Mouse (Mus musculus): ENCODE results near the gene Ovgp1. TPM values are rescaled to one million over a fixed set of nuclear protein-coding genes. Genes with fewer than 3 reads are reported as not detected.
"Not testable (repeated sequence)": the region's sequence is repeated elsewhere in the genome, so short reads cannot be mapped to it uniquely, and the experiment has no call there.

Gene Ovgp1
- total and polyA plus RNA-seq, 3 experiments, result 0.38 to 1.1 (median 0.77) TPM

DNA sequence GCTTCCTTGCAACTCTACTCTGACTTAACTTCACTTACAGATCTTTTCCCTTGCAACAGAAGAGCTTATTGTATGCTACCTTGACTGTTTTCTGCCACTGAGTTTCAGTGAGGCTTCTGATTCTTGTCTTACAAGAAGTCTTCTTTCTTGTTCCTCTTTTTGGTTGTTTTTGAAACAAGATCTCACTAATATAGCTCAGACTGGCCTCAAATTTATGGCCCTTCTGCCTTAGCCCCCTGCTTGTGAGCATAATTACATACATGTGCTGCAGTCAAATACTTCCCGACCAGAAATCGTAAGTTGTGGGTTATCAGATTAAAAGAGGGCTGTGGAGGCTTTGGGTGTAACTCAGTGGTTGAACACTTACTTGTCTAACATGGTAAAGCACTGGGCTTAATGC, 21.2 kb downstream of the Ovgp1 start:
- no peak for DNase-seq

DNA sequence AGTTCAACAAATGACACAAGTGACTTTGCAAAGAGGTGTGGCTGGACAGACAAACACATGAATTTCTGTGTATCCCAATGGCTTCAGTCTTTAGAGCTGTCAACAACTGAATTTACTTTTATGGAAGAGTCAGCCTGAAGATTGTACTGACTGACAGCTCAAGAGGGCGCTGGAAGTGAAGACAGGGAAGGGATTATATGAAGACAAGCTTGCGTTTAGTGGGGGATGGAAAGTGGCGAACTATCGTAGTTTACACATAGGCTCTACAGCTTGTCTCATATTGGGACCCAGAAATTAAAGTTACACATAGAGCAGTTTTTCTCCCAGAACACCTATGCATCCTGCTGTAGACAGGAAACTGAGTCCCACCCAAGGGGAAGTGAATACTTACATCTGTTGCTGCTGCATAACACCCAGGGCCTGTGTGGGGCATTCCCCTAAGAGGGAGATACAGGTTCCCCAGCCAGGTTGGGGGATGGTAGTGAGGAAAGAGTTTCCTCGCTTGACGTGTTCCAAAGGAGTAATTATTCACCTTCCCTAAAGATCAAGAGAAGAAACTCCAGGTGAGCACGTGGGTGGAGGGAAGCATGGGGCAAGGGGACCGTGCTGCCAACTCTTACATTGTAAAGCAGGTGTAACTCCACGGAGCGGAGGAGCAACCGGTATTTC, 27.3 kb downstream of the Ovgp1 start:
- DNase-seq, result no peak

DNA sequence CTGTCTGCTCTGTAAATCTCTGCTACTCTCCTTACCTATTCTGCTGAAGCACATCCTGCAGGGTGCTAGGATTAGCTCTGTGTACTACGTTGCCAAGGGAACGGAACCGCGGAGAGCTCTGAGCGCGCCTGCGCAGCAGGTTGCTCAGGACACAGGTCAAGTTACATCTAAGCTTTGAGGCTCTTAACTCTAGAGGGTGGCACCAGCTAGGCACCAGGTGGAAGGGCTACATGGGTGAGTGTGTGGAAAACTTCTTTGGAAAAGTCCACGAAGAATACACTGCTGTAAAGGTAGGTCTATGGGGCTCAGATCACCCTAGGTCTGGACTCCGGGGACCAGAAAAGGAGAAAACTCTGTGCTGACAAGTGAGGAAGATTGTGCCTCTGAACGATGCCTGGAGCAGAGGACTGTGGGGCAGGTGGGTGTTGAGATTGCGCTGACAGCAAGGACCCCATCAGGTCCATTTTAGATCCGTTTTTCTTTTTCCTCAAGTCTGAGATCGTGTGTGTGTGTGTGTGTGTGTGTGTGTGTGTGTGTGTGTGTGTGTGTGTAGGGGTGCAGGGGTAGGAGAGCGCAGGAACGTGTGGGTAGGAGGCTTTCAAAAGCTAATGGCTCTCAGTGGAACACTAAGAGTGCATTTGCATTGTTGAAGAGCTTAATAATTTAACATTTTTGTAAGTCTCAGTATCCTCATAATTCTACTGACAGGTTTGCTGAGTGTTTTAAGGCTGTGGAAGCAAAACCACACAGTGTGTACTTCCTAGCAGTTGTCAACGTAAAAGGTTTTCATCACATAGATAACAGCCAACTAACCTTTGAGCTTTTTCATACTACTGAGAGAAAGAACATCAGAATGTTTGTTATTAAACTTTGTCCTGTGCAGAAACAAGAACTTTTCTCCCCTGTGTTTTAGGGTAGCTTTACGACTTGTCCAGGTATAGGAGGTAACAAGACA, 28.2 kb downstream of the Ovgp1 start:
- no peak for DNase-seq

DNA sequence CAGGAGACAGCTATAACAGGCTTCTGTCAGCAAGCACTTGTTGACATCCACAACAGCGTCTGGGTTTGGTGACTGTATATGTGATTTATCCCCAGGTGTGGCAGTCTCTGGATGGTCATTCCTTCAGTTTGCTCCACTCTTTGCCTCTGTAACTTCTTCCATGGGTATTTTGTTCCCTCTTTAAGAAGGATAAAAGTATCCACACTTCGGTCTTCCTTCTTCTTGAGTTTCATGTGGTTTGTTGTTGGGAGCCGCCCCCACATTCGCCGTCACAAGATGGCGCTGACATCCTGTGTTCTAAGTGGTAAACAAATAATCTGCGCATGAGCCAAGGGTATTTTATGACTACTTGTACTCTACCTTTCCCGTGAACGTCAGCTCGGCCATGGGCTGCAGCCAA, 29.8 kb downstream of the Ovgp1 start:
- not testable (repeated sequence) for DNase-seq

DNA sequence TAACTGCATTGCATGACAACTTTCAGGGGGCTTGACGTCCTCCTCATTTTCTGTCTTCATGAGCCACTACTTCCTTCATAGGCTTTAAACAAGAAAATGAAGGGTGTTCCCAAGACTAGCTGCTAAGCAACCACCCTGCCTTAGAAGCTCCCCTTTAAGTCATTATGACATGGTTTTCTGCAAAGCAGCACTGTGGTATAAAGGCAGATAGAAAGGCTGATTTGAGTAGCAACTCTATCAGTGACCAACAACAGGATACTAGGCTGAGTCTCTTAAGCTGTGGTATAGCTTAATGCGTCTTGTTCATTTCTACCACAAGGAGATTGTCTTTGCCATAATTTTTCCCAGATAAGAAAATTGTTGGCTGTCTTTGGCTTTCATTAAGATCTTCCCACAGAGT, 41.0 kb downstream of the Ovgp1 start, which contains the start of gene Pifo:
Gene Pifo, minus strand, starts transcription at position 101 of the 400 bp plus-strand sequence.
- no peak for DNase-seq

DNA sequence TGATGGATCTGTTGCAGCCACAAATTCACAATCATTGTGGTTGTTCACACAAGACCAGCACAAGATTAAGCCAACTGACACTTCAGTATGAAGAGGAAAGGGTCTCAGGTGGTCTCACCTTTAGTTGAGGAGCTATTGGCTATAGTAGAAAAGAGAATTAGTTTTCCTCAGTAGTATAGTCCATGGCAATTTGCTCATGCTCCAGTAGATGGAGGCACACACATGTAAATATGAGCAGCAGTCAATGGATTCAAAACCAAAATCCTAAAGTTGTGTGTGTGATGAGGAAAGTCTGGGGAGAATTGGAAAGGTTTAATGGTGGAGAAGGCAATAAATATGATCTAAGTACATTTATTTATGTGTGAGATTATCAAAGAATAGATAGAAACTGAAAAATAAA, 48.3 kb downstream of the Ovgp1 start:
- no peak for DNase-seq

DNA sequence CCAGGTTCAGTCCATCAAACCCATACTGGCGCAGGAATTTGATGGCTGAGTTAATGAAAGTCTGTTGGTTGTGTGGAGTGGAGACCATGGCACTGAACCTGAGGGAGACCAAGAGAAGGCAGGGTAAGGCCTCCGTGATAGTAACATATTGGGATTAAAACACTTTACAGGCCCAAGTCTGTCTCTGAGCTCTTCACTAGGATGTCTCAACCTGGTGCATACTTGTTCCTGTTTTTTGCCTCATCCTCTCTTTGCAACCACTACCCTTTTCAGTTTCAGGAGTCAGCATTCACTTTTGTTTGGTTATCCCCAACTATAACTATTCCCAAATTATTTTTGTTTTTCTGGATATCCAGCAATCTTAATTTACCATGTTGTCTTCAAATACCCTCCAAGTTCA, 50.6 kb downstream of the Ovgp1 start:
- no peak for DNase-seq

DNA sequence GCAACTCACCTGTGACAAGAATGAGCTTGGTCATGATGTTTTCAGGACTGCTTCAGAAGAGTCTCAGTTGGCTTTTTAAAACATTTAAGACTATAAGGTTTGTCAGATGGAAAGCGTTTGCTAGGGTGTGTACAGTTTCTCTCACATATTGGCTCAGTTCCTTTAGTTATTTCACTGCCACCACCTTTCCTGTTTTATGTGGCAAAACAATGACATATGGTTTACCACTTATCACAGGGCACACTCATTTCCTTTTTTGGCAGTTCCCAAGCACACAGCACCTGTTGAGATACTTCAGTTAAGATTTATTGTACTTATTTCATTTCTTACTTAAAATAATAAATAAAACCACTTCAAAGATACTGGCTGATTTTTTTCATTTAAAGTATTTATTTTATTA, 59.3 kb downstream of the Ovgp1 start, which contains the start of gene Chil5:
Gene Chil5, minus strand, starts transcription at position 34 of the 400 bp plus-strand sequence.
- DNase-seq, result no peak

Other genes with a start within 250 kb of the Ovgp1 start
- gene Rap1a, start 172.4 kb upstream of the Ovgp1 start, total RNA-seq (2021), result 100 to 1,000 TPM; 143 to 188 TPM
- 1.5 and 1.6 TPM in 2 replicates for gene Rap1a, start 172.4 kb upstream of the Ovgp1 start, polyA plus RNA-seq (2012; rRNA removed)
- gene Adora3, start 102.9 kb upstream of the Ovgp1 start, total RNA-seq (2021), result under 1 TPM; 0.12 to 0.35 TPM
- gene Adora3, start 102.9 kb upstream of the Ovgp1 start, polyA plus RNA-seq (2012; rRNA removed), result 0.18 and 0.28 TPM in 2 replicates
- not detected for gene Tmigd3, start 102.8 kb upstream of the Ovgp1 start, total RNA-seq (2021)
- not detected in 2 replicates for gene Tmigd3, start 102.8 kb upstream of the Ovgp1 start, polyA plus RNA-seq (2012; rRNA removed)
- gene I830077J02Rik, start 41.0 kb upstream of the Ovgp1 start, total RNA-seq (2021), result 1 to 10 TPM in 1 of 2 experiments, under 1 TPM in 1; 0.29 to 1.7 TPM
- 0.43 and 0.56 TPM in 2 replicates for gene I830077J02Rik, start 41.0 kb upstream of the Ovgp1 start, polyA plus RNA-seq (2012; rRNA removed)
- 10 to 100 TPM; 63.8 to 68.6 TPM for gene Wdr77, start 14.3 kb upstream of the Ovgp1 start, total RNA-seq (2021)
- gene Wdr77, start 14.3 kb upstream of the Ovgp1 start, polyA plus RNA-seq (2012; rRNA removed), result 19.8 and 23.4 TPM in 2 replicates
- gene Atp5f1, start 13.6 kb upstream of the Ovgp1 start, total RNA-seq (2021), result 100 to 1,000 TPM; 364 to 394 TPM
- 191 and 198 TPM in 2 replicates for gene Atp5f1, start 13.6 kb upstream of the Ovgp1 start, polyA plus RNA-seq (2012; rRNA removed)
- gene Pifo, start 40.9 kb downstream of the Ovgp1 start, total RNA-seq (2021), result not detected
- gene Pifo, start 40.9 kb downstream of the Ovgp1 start, polyA plus RNA-seq (2012; rRNA removed), result not detected in 2 replicates
- not detected for gene Chil5, start 59.1 kb downstream of the Ovgp1 start, total RNA-seq (2021)
- gene Chil5, start 59.1 kb downstream of the Ovgp1 start, polyA plus RNA-seq (2012; rRNA removed), result not detected in 2 replicates
- not detected for gene Chia1, start 139.5 kb downstream of the Ovgp1 start, total RNA-seq (2021)
- 0.59 TPM in 1 of 2 replicates, not detected in the other for gene Chia1, start 139.5 kb downstream of the Ovgp1 start, polyA plus RNA-seq (2012; rRNA removed)
- 1 to 10 TPM in 1 of 2 experiments, under 1 TPM in 1; 0.66 to 1.1 TPM for gene Chil3, start 193.9 kb downstream of the Ovgp1 start, total RNA-seq (2021)
- gene Chil3, start 193.9 kb downstream of the Ovgp1 start, polyA plus RNA-seq (2012; rRNA removed), result 0.10 and 0.28 TPM in 2 replicates
- not detected for gene Chil4, start 245.8 kb downstream of the Ovgp1 start, total RNA-seq (2021)
- gene Chil4, start 245.8 kb downstream of the Ovgp1 start, polyA plus RNA-seq (2012; rRNA removed), result not detected in 2 replicates

All from adrenal gland, adult 2 months (tissue).